Mouse (Mus musculus) T-helper 1 cell (primary cell): ENCODE data around the gene Cyp17a1.

ENCODE experiments used
- in situ Hi-C: fragments of 300-600 bp; cut with MboI, MseI; formaldehyde crosslinking; loops from one replicate; pipeline ENCODE4 v1.15.1; 2025; ENCODE audit warnings: high pct_unique_total_duplicates

The Cyp17a1 gene

DNA sequence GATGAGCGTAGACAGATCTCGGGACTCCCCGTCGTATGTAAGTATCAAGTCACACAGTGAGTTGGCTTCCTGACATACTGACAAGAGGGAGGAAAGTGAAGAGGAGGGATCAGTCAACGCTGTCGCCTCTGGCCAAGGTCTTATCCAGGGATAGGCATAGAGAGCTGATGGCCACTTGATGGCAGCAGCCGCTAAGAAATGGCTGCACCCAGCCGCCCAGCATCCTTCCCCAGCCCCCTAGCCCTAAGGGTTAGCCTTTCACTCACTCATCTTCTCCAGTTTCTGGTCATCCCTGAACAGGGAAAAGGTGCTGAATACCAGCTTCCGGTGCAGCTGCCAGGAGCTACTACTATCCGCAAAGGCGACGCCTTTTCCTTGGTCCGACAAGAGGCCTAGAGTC lies 2.3 kb downstream of the Cyp17a1 start:
- in situ Hi-C loops = loop anchor here (5.0 kb wide), 1 partner anchor 62 kb away; no protein-coding TSS in a partner anchor

DNA sequence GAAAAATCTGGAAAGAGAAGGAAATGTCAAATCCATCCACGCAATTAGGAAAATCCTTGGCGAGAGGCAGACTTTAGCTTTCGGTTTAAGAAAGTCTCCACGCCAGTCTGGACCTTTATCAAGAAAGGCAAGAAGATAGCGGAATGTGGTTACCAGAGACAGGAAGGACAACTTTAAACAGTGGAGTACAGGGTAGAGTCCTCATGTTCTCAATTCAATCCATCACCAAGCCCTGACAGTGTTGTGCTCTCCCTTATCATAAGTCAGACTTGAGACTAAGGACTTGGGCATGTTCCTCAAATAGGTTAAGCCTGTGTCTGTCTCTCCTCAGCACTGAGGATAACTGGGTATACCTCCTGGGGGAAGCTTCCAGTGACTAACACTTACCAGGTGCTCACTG lies 3.2 kb downstream of the Cyp17a1 start:
- in situ Hi-C loops = loop anchor here (5.0 kb wide), 3 partner anchors 62 to 197 kb away; no protein-coding TSS in a partner anchor

DNA sequence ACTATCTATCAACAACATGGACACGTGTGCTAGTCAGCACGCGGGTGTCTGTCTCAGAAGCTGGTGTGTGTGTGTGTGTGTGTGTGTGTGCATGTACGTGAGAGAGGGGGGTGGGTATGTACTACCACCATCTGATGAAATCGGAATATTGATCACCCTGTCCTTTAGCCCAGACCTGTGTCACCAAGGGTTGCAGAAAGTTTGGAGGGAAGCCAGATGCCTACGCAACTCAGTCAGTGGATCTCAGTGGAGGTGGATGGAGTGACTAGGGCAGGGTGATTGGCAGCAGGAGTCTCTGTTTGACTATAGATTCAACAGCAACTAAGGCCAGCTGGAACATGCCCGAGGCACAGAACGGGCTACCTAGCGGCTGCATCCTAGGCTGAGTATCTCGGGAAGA lies 4.7 kb downstream of the Cyp17a1 start:
- in situ Hi-C loops = loop anchor here (5.0 kb wide), 2 partner anchors 66 to 199 kb away; no protein-coding TSS in a partner anchor

DNA sequence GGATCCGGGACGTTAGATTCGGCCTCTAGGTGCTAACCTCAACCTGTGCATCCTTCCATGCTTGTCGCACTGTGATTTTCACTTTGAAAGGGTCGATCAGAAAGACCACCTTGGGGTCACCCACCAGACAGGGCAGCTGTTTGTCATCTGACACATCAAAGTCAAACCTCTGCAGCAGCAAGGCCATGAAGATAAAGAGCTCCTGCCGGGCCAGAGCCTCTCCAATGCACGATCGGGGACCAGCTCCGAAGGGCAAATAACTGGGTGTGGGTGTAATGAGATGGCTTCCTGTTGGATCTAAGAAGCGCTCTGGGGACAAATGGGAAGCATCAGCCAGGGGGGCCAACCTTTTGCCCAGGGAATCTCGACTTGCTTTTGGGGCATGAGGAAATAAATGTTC lies 5.7 kb downstream of the Cyp17a1 start:
- in situ Hi-C loops = loop anchor here (5.0 kb wide), 2 partner anchors 65 to 200 kb away; no protein-coding TSS in a partner anchor

DNA sequence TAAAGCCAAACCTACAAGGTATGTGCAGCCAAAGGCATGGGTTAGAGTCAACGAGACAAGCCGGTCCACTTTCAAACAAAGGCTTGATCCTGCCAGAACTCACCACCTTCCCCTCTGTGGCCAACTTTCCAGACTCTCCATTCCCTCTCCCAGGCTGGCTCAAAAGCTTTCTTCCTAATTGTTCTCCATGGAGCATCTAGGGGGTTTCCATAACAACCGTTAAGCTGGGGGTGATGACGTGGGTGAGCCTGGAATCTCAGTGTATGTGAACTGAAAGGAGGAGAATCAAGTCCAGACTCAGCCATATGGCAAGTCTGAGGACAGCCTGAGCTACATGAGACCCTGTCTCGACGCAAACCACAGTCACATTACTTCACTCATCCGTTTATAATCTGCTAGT lies 7.5 kb downstream of the Cyp17a1 start:
- in situ Hi-C loops = loop anchor here (5.0 kb wide), 2 partner anchors 63 to 202 kb away; no protein-coding TSS in a partner anchor

DNA sequence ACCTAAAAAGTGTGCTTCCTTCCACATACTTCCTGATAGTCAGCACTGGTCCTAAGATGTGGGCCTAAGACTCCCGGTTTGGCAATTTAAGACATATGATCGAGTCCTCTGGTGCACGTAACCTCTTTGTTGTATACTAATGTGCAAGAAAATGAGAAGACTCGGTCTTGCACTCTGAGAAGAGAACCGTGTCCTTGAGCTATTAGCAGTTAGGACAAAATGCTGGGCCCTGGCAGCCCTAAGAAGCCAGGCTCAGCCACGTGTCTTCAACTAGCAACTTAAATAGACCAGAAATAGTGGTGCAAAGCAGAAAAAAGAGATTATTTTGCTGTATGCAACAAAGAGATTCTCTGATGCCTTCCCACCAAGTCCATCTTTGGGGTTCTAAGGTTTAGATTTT lies 10.2 kb downstream of the Cyp17a1 start:
- in situ Hi-C loops = no loop called here

DNA sequence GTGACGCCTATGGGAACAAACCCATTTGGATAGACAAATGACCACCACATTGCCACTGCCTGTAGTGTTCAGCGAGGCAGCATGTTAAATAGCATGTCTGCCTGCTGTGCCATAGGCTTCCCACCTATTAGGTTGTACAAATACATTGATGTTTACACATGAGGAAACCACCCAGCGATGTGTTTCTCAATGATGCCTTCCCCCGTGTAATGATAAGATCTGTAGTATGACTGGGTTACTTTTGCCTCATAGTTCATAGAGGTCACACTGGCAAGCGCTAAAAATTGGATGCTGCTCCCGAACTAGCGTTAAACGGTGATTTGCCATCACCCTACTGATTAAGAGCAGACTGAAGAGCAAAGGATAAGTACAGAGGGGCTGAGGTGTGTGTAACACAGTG lies 10.8 kb downstream of the Cyp17a1 start:
- in situ Hi-C loops = no loop called here

DNA sequence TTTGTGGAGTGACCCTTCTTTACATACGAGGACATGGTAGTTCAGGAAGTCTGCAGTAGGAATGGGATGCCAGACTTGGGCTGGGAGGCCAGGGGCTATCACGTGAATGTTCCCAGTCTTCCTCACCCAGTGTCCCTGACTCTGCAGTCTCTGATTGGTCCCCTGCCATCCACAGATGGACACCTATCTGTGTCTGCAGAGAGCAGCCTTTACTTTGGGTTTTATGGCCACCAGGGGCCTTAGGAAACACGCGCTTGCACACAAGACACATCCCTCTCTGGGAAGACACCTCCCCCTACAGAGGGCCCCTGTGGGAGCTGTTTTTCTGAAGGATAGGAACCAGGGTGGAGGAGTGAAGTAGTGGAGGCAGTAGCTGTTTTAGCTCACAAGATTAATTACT lies 11.5 kb downstream of the Cyp17a1 start:
- in situ Hi-C loops = no loop called here

DNA sequence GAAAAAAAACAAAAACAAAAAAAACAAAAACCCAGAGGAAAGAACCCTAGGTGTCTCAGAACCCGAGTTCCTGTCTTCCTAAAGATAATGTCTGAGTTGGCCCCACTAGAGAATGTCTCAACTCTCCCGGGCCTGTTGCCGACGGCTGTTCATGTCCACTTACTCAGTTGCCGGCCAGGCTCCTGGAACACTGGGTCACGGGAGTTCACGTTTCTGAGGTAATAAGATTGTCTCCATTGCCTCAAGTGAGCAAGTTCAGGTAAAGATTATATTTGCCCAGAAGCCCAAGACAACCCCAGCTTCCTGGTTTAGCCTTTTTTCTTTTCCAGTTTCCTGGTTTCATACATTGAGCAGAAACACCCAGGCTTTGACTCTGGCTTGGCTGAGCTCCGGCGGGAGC lies 14.1 kb downstream of the Cyp17a1 start:
- in situ Hi-C loops = no loop called here

DNA sequence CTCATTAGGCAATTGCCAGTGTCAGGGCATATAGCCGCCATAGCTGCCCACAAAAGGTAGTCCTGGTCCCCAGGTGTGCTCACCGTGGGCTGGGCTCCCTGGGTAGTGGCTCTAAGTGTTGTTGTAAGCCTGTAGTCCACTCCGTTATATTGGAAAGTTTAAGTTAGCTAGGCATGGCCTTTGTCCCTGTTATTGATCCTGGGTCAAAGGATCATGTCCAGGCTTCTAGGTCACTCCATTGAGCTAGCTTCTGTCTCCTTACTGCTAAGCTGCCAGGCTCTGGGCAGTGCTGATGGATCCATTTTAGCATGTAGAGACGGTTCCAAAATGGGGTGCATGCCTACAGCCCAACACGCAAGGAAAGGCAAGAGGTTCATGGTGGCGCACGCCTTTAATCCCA lies 14.6 kb downstream of the Cyp17a1 start:
- in situ Hi-C loops = no loop called here

DNA sequence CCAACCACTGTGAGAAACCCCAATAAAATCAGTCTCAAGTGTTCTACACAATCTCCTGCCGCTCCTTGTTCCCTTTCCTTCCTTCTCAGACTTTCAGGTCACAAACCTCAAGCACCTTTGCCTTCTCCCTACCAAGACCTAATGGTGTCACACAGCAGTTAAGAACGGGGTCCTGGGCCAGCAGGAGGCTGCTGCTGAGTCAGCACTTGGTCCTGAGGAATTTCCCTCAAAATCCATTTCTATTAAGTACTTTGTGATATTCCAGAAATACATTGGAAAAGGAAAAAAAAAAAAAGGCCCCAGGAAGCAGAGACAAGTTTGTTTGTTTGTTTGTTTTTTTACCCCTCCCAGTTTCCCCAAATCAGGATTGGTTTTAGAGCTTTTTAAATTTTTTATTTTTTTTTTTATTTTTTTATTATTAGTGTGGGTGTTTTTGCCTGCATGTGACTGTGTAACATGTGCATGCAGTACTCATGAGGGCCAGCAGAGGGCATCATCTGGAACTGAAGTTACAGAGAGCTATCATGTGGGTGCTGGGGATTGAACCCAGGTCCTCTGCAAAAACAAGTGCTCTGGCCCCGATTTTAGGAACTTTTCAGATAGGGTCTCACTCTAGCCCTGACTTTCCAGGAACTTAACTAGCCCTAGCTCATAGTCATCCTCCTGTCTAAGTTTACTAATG lies 15.5 kb downstream of the Cyp17a1 start:
- in situ Hi-C loops = no loop called here

DNA sequence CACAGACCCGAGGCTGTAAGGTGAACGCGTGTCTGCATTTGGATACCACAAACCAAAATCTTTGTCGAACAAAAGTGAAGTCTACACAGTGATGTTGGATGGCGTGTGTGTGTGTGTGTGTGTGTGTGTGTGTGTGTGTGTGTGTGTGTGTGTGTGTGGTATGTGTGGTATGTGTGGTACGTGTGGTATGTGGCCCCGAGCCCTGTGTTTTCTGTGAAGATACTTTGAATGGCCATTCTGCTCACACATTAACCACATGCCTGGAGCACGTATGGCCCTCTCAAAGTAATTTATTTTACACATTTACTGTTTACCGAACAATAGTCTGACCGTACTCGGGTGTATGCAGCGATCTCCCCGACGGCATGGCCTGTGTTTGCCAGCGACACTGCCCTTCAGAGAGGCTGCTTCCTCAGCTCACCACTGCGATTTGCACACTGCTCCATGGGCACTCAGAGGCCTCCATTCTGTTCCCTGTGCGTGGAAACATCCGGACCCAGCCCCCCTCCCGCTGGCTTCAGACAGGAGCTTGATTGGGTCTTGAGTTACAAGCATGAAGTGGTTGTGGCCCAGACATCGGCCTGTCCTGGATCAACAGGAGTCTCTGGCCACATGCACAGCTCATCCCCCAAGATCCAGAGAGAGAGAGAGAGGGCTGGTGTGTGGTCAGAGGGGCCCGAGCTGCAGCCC lies 16.7 kb downstream of the Cyp17a1 start:
- in situ Hi-C loops = no loop called here

DNA sequence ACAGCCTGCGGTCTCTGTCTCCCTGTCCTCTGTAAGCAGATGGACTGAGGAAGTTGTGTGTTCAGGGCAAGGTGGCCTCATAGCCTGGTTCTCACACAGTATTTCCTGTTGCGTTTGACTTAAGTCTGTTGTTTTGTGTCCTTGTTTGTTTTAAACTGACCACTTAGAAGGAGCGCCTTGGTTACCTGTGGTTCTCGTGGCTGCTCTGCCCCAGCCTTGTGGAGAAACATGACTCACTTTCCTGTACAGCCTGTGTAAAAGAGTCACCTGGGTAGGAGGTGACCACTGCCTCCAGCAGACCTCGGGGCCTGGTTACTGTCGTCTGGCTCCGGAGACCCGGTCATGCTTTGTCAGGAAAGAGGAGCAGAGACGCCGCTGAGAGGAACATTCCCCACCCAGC lies 17.3 kb downstream of the Cyp17a1 start:
- in situ Hi-C loops = no loop called here

DNA sequence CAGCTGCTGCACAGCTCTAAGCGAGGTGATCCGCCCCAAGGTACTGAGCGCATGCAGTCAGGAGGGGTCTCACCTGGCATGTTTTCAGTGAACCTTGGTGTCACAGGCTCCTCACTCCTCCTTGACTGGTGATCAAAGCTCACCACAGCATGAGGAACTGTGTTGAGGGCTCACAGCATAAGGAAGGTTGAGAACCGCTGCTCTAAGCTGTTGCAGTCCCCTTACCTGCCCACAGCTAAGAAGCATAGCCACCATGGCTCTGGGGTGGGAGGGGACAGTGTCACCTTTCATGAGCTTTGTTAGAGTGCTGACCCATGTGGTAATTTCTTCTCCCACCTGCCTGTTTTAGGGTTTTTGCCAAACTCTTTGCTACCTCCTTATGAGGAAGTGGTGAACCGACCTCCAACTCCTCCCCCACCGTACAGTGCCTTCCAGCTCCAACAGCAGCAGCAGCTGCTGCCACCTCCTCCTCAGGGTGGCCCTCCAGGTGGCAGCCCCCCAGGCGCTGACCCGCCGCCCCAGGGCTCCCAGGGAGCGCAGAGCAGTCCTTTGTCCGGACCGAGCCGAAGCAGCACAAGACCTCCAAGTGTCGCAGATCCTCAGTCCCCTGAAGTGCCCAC lies 19.2 kb downstream of the Cyp17a1 start:
- in situ Hi-C loops = no loop called here

DNA sequence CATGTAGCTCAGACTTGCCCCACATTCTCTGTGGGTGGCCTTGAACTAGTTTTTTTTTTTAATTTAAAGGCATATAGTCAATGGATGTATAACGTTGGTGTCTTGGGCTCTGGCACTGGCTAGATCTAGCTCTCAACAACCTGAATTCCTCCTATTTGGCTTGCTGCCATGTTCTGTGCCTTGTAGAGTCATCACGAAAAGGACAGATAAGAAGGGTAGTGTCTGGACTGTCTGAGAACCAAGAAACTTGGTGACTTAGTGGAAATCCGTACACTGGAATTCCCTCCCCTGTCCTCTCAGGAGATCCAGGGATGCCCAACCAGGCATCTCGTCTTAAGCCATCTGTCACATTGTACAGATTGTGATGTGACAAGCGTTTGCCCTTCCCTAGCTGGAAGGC lies 19.8 kb downstream of the Cyp17a1 start:
- in situ Hi-C loops = no loop called here

DNA sequence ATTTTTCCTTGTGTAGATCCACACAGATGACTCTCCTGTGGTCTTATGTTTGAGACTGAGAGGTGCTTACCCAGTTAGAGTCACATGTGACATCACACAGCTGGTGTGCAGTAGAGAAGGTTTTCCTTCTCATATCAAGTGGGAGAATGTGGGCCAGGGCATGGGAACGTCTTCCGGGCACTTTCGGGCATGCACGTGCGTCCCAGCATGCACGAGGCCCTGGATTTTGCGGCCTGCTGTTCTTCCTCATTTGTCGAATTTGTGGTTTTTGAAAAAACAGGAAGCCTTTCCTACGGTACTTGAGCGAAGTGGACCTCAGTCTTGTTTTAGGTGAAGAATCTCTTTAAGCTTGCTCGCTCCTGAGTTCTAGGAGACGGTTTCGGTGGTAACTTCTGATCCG lies 24.4 kb downstream of the Cyp17a1 start:
- in situ Hi-C loops = no loop called here

DNA sequence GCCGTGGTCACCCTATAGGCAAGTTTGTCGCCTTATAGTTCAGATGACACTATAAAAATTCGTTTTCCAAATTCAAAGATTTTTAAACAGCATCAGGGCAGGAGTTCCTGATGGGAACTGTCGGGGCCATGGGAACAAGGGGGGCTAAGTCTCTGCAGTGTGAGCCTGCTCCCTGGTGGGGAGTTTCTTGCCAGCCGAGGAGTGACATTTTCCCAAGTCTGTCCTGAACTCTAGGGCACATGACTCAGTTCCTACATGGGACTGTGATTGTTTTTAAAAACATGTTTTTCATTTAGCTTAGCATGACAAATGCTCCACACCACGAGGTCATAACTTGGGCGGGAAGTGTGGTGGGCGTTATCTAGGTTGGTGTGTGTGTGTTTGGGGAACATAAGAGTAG lies 25.1 kb downstream of the Cyp17a1 start:
- in situ Hi-C loops = no loop called here

DNA sequence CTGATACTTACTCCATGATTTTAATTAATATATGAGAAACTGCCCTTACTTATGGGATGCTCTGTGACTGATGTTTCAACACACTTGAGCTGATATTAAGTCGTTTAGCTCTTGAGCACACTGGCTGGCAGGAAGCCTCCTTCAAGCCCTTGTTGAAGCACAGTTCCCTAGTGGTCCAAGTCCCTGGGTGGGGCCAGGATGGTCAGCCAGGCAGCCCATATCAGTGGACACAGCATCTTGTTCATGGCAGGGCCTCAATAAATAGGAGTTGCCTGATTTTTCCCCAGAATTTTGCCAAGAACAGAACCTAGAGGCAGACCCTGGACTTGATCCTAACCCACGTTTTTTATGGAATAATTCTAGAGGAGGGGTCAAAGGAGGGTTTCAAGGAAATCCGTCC lies 25.7 kb downstream of the Cyp17a1 start:
- in situ Hi-C loops = no loop called here

DNA sequence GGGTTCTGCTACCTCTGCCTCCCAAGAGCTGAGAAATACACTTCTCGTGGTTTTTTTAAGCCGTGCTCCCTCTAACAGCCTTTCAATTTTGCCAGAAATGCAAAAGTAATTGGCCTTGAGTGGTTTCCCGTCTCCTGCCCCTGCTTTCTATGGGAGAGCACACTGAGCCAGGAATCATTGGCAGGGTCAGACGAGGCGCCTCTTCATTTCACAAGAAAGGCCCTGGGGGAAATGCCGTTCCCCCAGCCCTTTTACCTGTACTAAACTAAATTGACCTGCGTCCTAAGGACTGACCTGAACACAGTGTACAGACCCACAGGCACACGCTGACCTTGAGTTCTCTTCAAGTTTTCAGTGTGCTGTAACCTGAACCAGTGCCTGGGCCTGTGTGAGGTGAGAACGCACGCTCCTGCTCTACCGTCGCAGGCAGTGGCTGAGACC lies 26.9 kb downstream of the Cyp17a1 start:
- in situ Hi-C loops = no loop called here

DNA sequence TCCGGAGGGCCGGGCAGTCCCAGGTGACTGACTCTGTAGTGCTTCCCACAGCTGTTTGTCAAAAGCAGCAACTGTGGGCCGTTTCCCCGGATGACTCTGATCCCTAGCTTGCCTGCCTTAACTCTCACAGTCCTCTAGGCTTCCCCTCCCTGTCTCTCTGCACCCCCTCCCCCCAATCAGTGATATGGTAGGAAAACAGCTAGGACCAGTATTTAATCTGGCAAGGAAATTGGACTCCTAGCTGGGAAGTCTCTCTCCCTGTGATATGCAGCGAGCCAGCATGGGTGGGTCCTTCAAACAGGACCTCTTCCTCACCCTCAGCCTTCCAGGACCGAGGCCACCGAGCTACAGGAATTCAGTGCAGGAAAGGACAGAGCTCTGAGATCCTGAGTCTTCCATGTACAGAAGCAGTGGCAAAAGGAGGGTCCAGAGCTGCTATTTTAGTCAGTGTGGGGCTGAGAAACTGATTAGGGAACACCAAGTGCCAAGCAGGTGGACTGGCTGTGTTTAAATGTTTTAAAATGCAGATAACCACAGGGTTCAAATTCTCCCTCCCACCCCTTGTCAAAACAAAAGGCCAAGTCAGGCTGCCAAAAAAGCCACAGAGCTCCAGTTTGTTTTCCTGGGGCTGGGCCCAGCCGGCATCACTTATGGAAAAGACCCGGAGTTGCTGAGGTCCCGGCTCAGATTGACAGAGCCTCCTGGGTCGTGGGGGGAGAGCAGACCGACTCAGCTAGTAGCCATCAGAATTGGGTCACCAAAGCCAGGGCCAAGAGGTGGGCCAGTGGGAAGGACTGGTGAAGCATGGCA lies 28.0 kb downstream of the Cyp17a1 start:
- in situ Hi-C loops = no loop called here

DNA sequence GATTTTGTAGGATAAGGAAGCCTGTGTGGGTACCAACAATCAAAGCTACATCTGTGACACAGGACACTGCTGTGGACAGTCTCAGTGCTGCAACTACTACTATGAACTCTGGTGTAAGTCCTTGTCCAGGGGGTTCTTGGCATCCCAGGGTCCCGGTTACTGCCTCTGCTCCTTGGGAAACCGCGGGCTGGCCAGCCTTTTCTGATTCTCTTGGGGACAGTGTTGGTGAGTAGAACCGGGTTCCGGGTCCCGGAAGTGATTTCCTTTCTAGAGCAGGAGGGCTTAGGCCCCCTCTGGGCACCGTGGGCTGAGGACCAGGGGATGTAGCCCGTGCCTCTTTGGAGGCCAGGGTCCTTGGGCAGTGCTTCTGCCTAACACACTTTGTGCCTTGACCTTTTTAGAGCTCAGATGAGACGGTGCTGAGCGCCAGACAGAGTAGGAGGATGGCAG lies 28.6 kb downstream of the Cyp17a1 start:
- in situ Hi-C loops = no loop called here

DNA sequence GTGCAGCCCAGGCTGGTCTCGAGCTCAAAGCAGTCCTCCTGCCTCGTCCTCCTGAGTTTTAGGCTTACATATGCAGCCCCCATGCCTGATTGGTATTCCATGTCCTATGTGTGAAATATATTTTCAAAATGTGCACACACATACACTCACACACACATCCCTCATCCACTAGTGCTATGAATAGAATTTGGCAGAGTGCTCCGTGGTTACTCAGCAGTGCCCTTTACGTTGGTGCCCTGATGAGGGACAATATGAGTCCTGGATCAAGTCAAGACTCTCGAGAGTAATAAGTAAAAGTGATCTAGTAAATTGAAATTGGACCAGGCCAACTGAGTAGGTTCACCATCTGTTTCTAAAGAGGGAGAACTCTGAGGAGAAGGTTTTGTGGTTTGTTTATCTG lies 29.7 kb downstream of the Cyp17a1 start:
- in situ Hi-C loops = no loop called here
